8 mouse cellular contexts compared by ENCODE assay signal in genomic region chr17:74328146-74328545, GRCm38 (mm10). TPM values are rescaled to one million over a fixed set of nuclear protein-coding genes. Genes with fewer than 3 reads are reported as not detected.
DNase-seq lines count a peak whose midpoint lies in the region; ATAC-seq lines count a peak whose summit lies in the region.
"Not testable (repeated sequence)": the region's sequence is repeated elsewhere in the genome, so short reads cannot be mapped to it uniquely, and the experiment has no call there.

No protein-coding gene starts in this region.

- H3K4me2 ChIP-seq in forebrain, embryonic 14.5 days (ENCODE audit: low read length); intestine, embryonic 14.5 days (ENCODE audit: low read length); limb, embryonic 11.5 days (ENCODE audit: low read depth, severe bottlenecking): not testable (repeated sequence)

- not testable (repeated sequence) for H3K9ac ChIP-seq in forebrain, embryonic 14.5 days (ENCODE audit: low read length); intestine, embryonic 14.5 days (ENCODE audit: low read length); limb, embryonic 11.5 days (ENCODE audit: low read length)

- ATAC-seq in forebrain, embryonic 14.5 days, result 0 out of 2 replicates have a peak, but pooled peaks have one; percentile 46
- ATAC-seq in intestine, embryonic 14.5 days (replicated peaks; ENCODE audit: low FRiP score, low TSS enrichment, low read depth), result 0 out of 2 replicates have a peak, but pooled peaks have one; percentile 50
- ATAC-seq in limb, embryonic 11.5 days (ENCODE audit: insufficient number of reproducible peaks, low FRiP score, low TSS enrichment, low read depth), result not testable (repeated sequence)
- ATAC-seq in megakaryocyte-erythroid progenitor cell, adult 5-6 weeks (replicated peaks; ENCODE audit: low FRiP score, low TSS enrichment, poor library complexity, severe bottlenecking), result peak; percentile 88

- H3K36me3 ChIP-seq in forebrain, embryonic 14.5 days (ENCODE audit: control insufficient read depth, insufficient read depth, low read length); intestine, embryonic 14.5 days (ENCODE audit: control insufficient read depth, insufficient read depth, low read length); limb, embryonic 11.5 days (ENCODE audit: control insufficient read depth, insufficient read depth, low read length): not testable (repeated sequence)

- WGBS in forebrain, embryonic 14.5 days, result 43% methylated on average over 2 of the region's 2 CpGs
- 52% methylated on average over 2 of the region's 2 CpGs for WGBS in intestine, embryonic 14.5 days
- 40% methylated on average over 2 of the region's 2 CpGs for WGBS in limb, embryonic 11.5 days

- H3K4me3 ChIP-seq in forebrain, embryonic 14.5 days (ENCODE audit: low read depth, low read length); intestine, embryonic 14.5 days (ENCODE audit: low read depth, low read length); limb, embryonic 11.5 days (ENCODE audit: low read depth, low read length): not testable (repeated sequence)

- not testable (repeated sequence) for H3K27ac ChIP-seq in forebrain, embryonic 14.5 days (ENCODE audit: low read depth, low read length); intestine, embryonic 14.5 days (ENCODE audit: low read depth); limb, embryonic 11.5 days (replicated peaks; ENCODE audit: low read depth, low read length)

- not testable (repeated sequence) for H3K27me3 ChIP-seq in forebrain, embryonic 14.5 days (replicated peaks; ENCODE audit: control insufficient read depth, insufficient read depth, low read length); intestine, embryonic 14.5 days (replicated peaks; ENCODE audit: control insufficient read depth, insufficient read depth, low read length); limb, embryonic 11.5 days (ENCODE audit: control insufficient read depth, insufficient read depth, low read length)

- peak; percentile 35 for DNase-seq in MN1 (ENCODE audit: low spot score)
- DNase-seq in c-Kit-positive CD71-positive TER-119-negative erythroid progenitor cells, embryonic 14.5 days (ENCODE audit: low read depth), result peak; percentile 80
- peak; percentile 56 for DNase-seq in forebrain, embryonic 14.5 days (ENCODE audit: low spot score)
- DNase-seq in intestine, embryonic 14.5 days (ENCODE audit: low spot score), result peak; percentile 63
- DNase-seq in limb, embryonic 11.5 days (ENCODE audit: low spot score), result peak; percentile 73
- peak; percentile 9 to 35 for DNase-seq in spleen, adult 18-20 months
- peak; percentile 13 for DNase-seq in yolk sac, embryonic 10.5 days (ENCODE audit: low spot score)

- H3K4me1 ChIP-seq in forebrain, embryonic 14.5 days (ENCODE audit: control insufficient read depth, insufficient read depth, low read length); intestine, embryonic 14.5 days (replicated peaks; ENCODE audit: control insufficient read depth, insufficient read depth, low read length); limb, embryonic 11.5 days (ENCODE audit: control insufficient read depth, insufficient read depth, low read length): not testable (repeated sequence)

- H3K9me3 ChIP-seq in forebrain, embryonic 14.5 days (replicated peaks; ENCODE audit: control insufficient read depth, low read length); intestine, embryonic 14.5 days (ENCODE audit: control insufficient read depth, low read length); limb, embryonic 11.5 days (ENCODE audit: control insufficient read depth, low read length): not testable (repeated sequence)

RNA-seq across cellular contexts. Expression of gene Dpy30, which starts 4.4 kb away (rescaled TPM):
- polyA plus RNA-seq in forebrain, embryonic 14.5 days (2014; fragmentation: Nextera tagmentation; extraction: Ambion mirVana), result 223 and 225 TPM in 2 replicates
- polyA plus RNA-seq in intestine, embryonic 14.5 days (2014; fragmentation: Nextera tagmentation; extraction: Ambion mirVana), result 239 and 242 TPM in 2 replicates
- 275 and 279 TPM in 2 replicates for polyA plus RNA-seq in limb, embryonic 11.5 days (2014; fragmentation: Nextera tagmentation; extraction: Ambion mirVana)
- total RNA-seq in megakaryocyte-erythroid progenitor cell, adult 5-6 weeks (2014; fragmentation: Nextera tagmentation), result 233 and 253 TPM in 2 replicates
- 114 and 178 TPM in 2 replicates for total RNA-seq in megakaryocyte-erythroid progenitor cell, adult 5-6 weeks (2017)

RNA-seq across cellular contexts. Expression of gene Spast, which starts 10.6 kb away (rescaled TPM):
- polyA plus RNA-seq in forebrain, embryonic 14.5 days (2014; fragmentation: Nextera tagmentation; extraction: Ambion mirVana), result 40.3 and 41.7 TPM in 2 replicates
- polyA plus RNA-seq in intestine, embryonic 14.5 days (2014; fragmentation: Nextera tagmentation; extraction: Ambion mirVana), result 17.3 and 19.3 TPM in 2 replicates
- 31.2 and 32.7 TPM in 2 replicates for polyA plus RNA-seq in limb, embryonic 11.5 days (2014; fragmentation: Nextera tagmentation; extraction: Ambion mirVana)
- total RNA-seq in megakaryocyte-erythroid progenitor cell, adult 5-6 weeks (2014; fragmentation: Nextera tagmentation), result 19.1 and 34.5 TPM in 2 replicates
- total RNA-seq in megakaryocyte-erythroid progenitor cell, adult 5-6 weeks (2017), result 47.7 and 63.5 TPM in 2 replicates

RNA-seq across cellular contexts. Expression of gene Memo1, which starts 32.8 kb away (rescaled TPM):
- polyA plus RNA-seq in forebrain, embryonic 14.5 days (2014; fragmentation: Nextera tagmentation; extraction: Ambion mirVana), result 78.2 and 85.3 TPM in 2 replicates
- 86.7 and 92.9 TPM in 2 replicates for polyA plus RNA-seq in intestine, embryonic 14.5 days (2014; fragmentation: Nextera tagmentation; extraction: Ambion mirVana)
- polyA plus RNA-seq in limb, embryonic 11.5 days (2014; fragmentation: Nextera tagmentation; extraction: Ambion mirVana), result 89.2 and 94.3 TPM in 2 replicates
- total RNA-seq in megakaryocyte-erythroid progenitor cell, adult 5-6 weeks (2014; fragmentation: Nextera tagmentation), result 148 and 172 TPM in 2 replicates
- 197 and 201 TPM in 2 replicates for total RNA-seq in megakaryocyte-erythroid progenitor cell, adult 5-6 weeks (2017)

Comparison
In these comparisons a context has a peak if more than half of its experiments do, and no peak if none do; other contexts are left out.
1. DNase-seq: peak in every context shown above with its lines; median percentile 80 in c-Kit-positive CD71-positive TER-119-negative erythroid progenitor cells, embryonic 14.5 days; 73 in limb, embryonic 11.5 days; 63 in intestine, embryonic 14.5 days; 56 in forebrain, embryonic 14.5 days; 35 in MN1; 22 in spleen, adult 18-20 months; 13 in yolk sac, embryonic 10.5 days.